Mouse (Mus musculus) forebrain, embryonic 14.5 days (tissue): ENCODE results near the gene Cnnm2. TPM values are rescaled to one million over a fixed set of nuclear protein-coding genes. Genes with fewer than 3 reads are reported as not detected.

ENCODE experiments used
- ATAC-seq: fragments of 200-750 bp; cut with Nextera tagmentation; 2 replicates; pipeline ENCODE4 v1.8.0; 2017; ENCODE audit warnings: mild to moderate bottlenecking, moderate library complexity
- DNase-seq: peaks from one replicate; pipeline ENCODE4 v3.0.0-alpha.2; 2015; ENCODE audit warnings: low spot score
- H3K27ac ChIP-seq: fragments of 300-500 bp; sonication (generic); 2 replicates; pipeline ENCODE4 v1.5.1; 2014; ENCODE audit warnings: low read depth, mild to moderate bottlenecking, control low read depth, low read length, moderate library complexity
- H3K27me3 ChIP-seq: fragments of 300-500 bp; sonication (generic); replicated peaks from 2 replicates; pipeline ENCODE4 v1.6.1; 2014; ENCODE audit warnings: low read length, control low read depth, mixed read lengths; ENCODE audit not compliant: control insufficient read depth, insufficient read depth
- H3K36me3 ChIP-seq: fragments of 300-500 bp; sonication (generic); 2 replicates; pipeline ENCODE4 v1.6.1; 2014; ENCODE audit warnings: low read length, control low read depth; ENCODE audit not compliant: control insufficient read depth, insufficient read depth
- H3K4me1 ChIP-seq: fragments of 300-500 bp; sonication (generic); 2 replicates; pipeline ENCODE4 v1.6.1; 2014; ENCODE audit warnings: antibody characterized with exemption, low read length, control low read depth; ENCODE audit not compliant: control insufficient read depth, insufficient read depth
- H3K4me2 ChIP-seq: fragments of 300-500 bp; sonication (generic); 2 replicates; pipeline ENCODE4 v1.6.1; 2014; ENCODE audit warnings: mild to moderate bottlenecking, control low read depth, low read length
- H3K4me3 ChIP-seq: fragments of 300-500 bp; sonication (generic); 2 replicates; pipeline ENCODE4 v1.5.1; 2014; ENCODE audit warnings: low read depth, low read length, control low read depth
- H3K9ac ChIP-seq: fragments of 300-500 bp; sonication (generic); 2 replicates; pipeline ENCODE4 v1.6.1; 2014; ENCODE audit warnings: mild to moderate bottlenecking, low read length, control low read depth, moderate library complexity
- H3K9me3 ChIP-seq: fragments of 300-500 bp; sonication (generic); replicated peaks from 2 replicates; pipeline ENCODE4 v1.6.1; 2016; ENCODE audit warnings: low read length, control low read depth, mixed read lengths; ENCODE audit not compliant: control insufficient read depth
- WGBS: fragments of 180-500 bp; shearing (Covaris S2); extraction: QIAGEN DNeasy Blood & Tissue Kit; methylation state at CpG from one replicate; pipeline ENCODE4 v1.1.7; 2014; 5-methylcytosine and 5-hydroxymethylcytosine counted together
- polyA plus RNA-seq: library from polyadenylated mRNA; unstranded; fragments of >200 nt; fragmentation: Nextera tagmentation; extraction: Ambion mirVana; gene quantifications from 2 replicates; pipeline ENCODE4 v1.2.1, GENCODE M21; 2014

The Cnnm2 gene
- polyA plus RNA-seq, 1 experiment from 2014 or later, result 2.8 TPM

DNA sequence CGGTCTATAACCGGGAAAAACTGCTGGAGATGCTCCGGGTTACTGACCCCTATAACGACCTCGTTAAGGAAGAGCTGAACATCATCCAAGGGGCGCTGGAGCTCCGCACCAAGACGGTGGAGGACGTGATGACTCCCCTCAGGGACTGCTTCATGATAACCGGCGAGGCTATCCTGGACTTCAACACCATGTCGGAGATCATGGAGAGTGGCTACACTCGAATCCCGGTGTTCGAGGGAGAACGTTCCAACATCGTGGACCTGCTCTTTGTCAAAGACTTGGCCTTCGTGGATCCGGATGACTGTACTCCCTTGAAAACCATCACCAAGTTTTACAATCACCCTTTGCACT lies 1.6 kb downstream of the Cnnm2 start:
- ATAC-seq (no peak), DNase-seq (peak; percentile 17)
- Histone ChIP-seq H3K4me2 (peak overlapping the region; percentile 99), H3K9me3 (no peaks in the 10 kb centered on the region), H3K27me3 (peaks cover 12% of the 10 kb centered on the region; the same call in 1 of the 2 replicates), H3K4me3 (peak overlapping the region; percentile 84), H3K4me1 (peaks cover 13% of the 10 kb centered on the region), H3K27ac (no peak overlapping the region), H3K36me3 (no peaks in the 10 kb centered on the region), H3K9ac (peak overlapping the region; percentile 73)
- under 1% methylated on average over 19 of the region's 19 CpGs for WGBS

DNA sequence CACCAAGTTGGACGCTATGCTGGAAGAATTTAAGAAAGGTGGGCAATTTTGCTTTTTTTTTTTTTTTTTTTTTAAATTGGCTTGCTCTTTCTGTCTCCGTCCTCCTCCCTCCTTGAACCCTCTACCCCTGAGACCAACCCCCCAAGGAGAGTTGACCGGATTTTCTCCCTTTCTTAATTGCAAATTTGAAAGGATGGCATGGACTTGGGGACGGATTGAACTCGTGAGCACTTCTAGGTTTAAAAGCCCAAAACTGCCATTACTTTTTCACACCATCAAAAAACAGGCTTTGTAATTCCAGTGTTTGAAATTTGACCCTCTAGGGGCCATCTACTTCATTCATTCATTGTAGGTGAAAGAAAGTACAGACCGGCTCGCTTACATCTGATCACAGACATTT lies 2.0 kb downstream of the Cnnm2 start:
- Histone ChIP-seq H3K9me3 (no peaks in the 10 kb centered on the region), H3K27ac (no peak overlapping the region), H3K4me1 (peaks cover 13% of the 10 kb centered on the region), H3K9ac (no peak overlapping the region), H3K27me3 (peaks cover 12% of the 10 kb centered on the region; the same call in 1 of the 2 replicates), H3K4me2 (peak overlapping the region; percentile 99), H3K4me3 (peak overlapping the region; percentile 84), H3K36me3 (no peaks in the 10 kb centered on the region)
- DNase-seq, result no peak
- ATAC-seq, result no peak
- WGBS, result 19% methylated on average over 7 of the region's 7 CpGs

DNA sequence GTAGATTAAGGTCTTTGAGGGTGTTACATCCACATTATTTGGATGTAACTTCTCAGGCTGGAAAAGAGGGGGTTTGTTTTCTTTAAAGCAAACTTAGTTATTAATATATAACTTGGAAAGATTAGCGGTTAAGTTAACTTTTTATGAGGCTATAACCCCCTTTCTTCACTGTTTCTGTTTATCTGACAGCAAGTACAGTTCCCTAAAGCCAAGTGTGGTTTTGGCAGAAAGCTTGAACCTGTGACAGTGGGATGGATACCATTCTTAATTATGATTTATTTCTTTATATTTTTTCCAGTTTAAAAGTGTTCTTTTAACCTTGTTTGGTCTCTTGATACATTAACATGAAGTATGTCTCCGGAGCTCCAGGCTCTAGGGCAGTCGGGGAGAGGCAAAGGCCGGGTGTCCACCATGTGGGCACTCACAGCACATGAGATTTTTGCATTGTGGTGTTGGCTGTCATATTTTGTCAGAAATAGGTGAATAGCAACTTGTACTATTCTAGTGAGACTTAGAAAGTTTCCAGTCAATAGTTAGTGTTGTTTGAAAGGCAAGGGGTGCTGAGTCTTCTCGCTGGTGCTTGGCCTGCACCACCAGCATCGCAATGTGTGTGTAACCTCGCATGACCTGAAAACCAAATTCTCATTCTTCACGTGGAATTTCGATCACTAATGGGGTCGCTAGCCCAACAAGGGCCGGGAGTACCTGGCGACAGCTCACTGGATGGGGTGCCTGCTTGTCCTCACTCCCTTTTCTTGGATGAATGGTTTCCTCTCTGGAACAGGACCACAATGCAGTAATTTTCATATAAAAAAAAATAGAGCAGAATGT lies 2.8 kb downstream of the Cnnm2 start:
- Histone ChIP-seq H3K9ac (no peak overlapping the region), H3K4me1 (peaks cover 13% of the 10 kb centered on the region), H3K27me3 (peaks cover 8% of the 10 kb centered on the region; the same call in 1 of the 2 replicates), H3K9me3 (no peaks in the 10 kb centered on the region), H3K36me3 (no peaks in the 10 kb centered on the region), H3K27ac (no peak overlapping the region), H3K4me3 (0 out of 2 replicates have a peak overlapping the region, but pooled peaks have one; percentile 84), H3K4me2 (peak overlapping the region; percentile 99)
- 53% methylated on average over 12 of the region's 12 CpGs for WGBS
- ATAC-seq (no peak), DNase-seq (no peak)

DNA sequence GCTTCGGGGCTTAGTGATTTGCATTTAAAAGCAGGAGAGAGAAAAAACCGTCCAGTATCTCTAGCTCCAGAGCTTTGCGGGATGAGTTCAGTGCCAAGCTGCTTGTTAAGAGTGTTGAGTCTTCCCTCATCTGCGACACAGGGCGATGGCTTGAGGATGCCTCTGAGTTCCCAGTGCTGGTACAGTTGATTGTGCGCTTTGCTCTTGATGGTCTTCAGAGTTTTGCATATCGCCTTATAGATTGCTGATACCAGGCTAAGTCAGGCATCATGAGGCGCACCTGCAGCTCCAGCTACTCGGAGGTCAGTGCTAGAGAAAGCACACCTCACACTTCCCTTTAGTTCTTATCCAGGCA lies 3.3 kb downstream of the Cnnm2 start:
- Histone ChIP-seq H3K27ac (no peak overlapping the region), H3K4me2 (peak overlapping the region; percentile 99), H3K9ac (no peak overlapping the region), H3K4me1 (peaks cover 13% of the 10 kb centered on the region), H3K36me3 (no peaks in the 10 kb centered on the region), H3K4me3 (0 out of 2 replicates have a peak overlapping the region, but pooled peaks have one; percentile 4), H3K27me3 (0 out of 2 replicates have a peak, but pooled peaks cover 7% of the 10 kb centered on the region), H3K9me3 (no peaks in the 10 kb centered on the region)
- peak; percentile 33 for DNase-seq
- WGBS, result 48% methylated on average over 9 of the region's 9 CpGs
- ATAC-seq, result no peak

DNA sequence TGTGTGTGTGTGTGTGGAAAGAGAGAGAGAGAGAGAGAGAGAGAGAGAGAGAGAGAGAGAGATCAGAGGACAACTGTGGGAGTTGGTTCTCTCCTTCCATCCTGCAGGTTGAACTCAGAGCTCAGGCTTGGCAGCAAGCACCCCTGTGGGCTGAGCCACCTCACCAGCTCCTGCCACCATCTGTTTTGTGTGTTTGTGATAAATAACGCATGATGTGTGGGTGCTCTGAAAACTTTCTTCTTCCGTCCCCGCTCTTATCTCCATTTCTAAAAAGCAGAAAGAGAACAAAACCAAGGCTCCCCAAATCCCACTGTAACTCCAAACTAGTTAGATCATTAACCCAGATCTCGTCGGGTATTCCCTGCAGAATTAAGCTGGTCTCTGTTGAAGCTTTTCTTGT lies 4.7 kb downstream of the Cnnm2 start:
- H3K4me2 ChIP-seq, result no peak overlapping the region
- no peaks in the 10 kb centered on the region for H3K9me3 ChIP-seq
- peaks cover 13% of the 10 kb centered on the region for H3K4me1 ChIP-seq
- 51% methylated on average over 5 of the region's 5 CpGs for WGBS
- ATAC-seq (no peak), DNase-seq (no peak)
- H3K27me3 ChIP-seq, result 0 out of 2 replicates have a peak, but pooled peaks cover 7% of the 10 kb centered on the region
- H3K9ac ChIP-seq, result no peak overlapping the region
- no peaks in the 10 kb centered on the region for H3K36me3 ChIP-seq
- H3K4me3 ChIP-seq, result no peak overlapping the region
- H3K27ac ChIP-seq, result no peak overlapping the region

DNA sequence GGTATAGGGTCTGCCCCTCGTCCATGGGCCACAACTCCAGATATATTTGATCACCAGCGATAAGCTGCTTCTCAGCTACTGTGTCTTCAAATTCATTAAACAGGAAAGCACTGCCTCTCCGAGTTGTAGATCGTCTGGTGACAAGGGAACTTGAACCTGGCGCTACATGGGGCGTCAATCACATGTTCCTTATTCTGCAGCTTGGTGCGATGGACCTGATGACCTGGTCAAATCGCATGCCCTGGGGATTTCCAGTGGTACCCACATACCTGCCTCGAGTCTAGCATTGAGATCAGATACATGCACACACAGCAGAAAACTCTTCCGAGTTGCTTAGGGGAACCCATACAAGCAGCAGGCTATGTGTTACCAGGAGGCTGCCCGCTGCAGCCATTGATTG lies 8.4 kb downstream of the Cnnm2 start:
- Histone ChIP-seq H3K9ac (no peak overlapping the region), H3K4me1 (peaks cover 2% of the 10 kb centered on the region), H3K4me3 (no peak overlapping the region), H3K4me2 (no peak overlapping the region), H3K36me3 (no peaks in the 10 kb centered on the region), H3K27ac (no peak overlapping the region), H3K9me3 (no peaks in the 10 kb centered on the region), H3K27me3 (no peaks in the 10 kb centered on the region)
- WGBS, result 88% methylated on average over 11 of the region's 11 CpGs
- ATAC-seq (no peak), DNase-seq (no peak)

DNA sequence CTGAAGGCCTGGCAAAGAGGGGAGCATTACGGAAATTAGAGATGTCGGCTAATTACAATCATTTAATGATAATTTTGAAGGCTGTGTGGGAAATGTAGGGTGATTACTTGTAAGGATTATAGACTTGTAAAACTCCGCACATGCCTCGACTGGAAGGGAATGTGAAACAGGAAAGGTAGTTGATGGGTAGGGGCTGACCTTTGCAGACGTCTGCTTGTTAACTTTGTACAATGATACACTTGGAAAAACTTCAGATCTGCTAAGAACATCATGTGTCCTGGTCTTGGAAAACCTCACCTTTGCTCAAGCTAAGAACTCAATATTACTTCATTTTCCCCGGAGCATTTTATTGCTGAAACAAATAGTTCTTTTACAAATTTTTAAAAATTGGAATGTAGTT lies 10.4 kb downstream of the Cnnm2 start:
- no peaks in the 10 kb centered on the region for H3K36me3 ChIP-seq
- no peak overlapping the region for H3K4me3 ChIP-seq
- no peak overlapping the region for H3K4me2 ChIP-seq
- WGBS, result 80% methylated on average over 6 of the region's 6 CpGs
- H3K9ac ChIP-seq, result no peak overlapping the region
- no peak overlapping the region for H3K27ac ChIP-seq
- ATAC-seq, result no peak
- H3K4me1 ChIP-seq, result no peaks in the 10 kb centered on the region
- no peaks in the 10 kb centered on the region for H3K9me3 ChIP-seq
- H3K27me3 ChIP-seq, result no peaks in the 10 kb centered on the region
- DNase-seq, result no peak

DNA sequence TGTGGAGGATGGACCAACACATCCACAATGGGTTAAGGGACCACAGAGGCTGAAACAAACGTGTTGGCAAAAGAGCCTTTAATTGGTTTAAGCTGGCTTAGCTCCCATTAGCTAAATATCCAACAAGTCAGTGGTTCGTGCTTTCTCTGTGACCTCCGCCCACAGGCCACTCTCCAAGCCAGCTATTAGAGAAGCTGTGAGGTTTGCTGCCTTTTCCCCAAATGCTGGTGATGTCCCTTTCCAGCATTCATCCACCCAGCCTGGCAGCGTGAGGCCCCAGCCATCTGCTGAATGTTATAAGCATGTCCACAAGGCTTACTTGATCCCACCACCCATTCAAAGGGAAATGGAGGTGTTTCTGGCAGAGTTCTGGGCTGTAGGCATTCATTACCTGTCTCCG lies 15.0 kb downstream of the Cnnm2 start:
- no peak overlapping the region for H3K27ac ChIP-seq
- ATAC-seq, result no peak
- 42% methylated on average over 5 of the region's 5 CpGs for WGBS
- no peak overlapping the region for H3K9ac ChIP-seq
- no peak overlapping the region for H3K4me2 ChIP-seq
- H3K27me3 ChIP-seq, result no peaks in the 10 kb centered on the region
- H3K4me1 ChIP-seq, result no peaks in the 10 kb centered on the region
- H3K9me3 ChIP-seq, result no peaks in the 10 kb centered on the region
- no peaks in the 10 kb centered on the region for H3K36me3 ChIP-seq
- no peak for DNase-seq
- H3K4me3 ChIP-seq, result no peak overlapping the region

DNA sequence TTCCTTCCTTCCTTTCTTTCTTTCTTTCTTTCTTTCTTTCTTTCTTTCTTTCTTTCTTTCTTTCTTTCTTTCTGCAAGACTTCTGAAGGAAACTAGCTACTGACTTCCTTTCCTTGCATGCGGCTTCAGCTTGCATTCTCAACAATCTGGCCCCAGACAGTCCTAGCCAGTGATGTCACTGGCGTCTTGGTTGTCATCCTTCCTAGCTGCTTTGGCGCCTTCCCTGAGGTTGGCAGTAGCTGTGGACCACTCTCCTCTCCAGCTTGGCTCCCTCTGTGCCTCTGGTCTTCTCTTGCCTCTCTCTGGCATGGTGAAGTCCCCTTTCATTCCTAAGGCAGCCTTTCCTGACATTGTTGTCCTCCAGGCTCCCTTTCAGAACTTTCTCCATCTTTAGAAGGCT lies 15.5 kb downstream of the Cnnm2 start:
- no peak overlapping the region for H3K4me2 ChIP-seq
- 88% methylated on average over 3 of the region's 3 CpGs for WGBS

More for the DNA sequence above, 15.5 kb downstream of the Cnnm2 start:
- Histone ChIP-seq H3K9me3 (no peaks in the 10 kb centered on the region), H3K27ac (no peak overlapping the region), H3K9ac (no peak overlapping the region), H3K4me3 (no peak overlapping the region), H3K36me3 (no peaks in the 10 kb centered on the region), H3K4me1 (no peaks in the 10 kb centered on the region), H3K27me3 (no peaks in the 10 kb centered on the region)
- DNase-seq (no peak), ATAC-seq (no peak)
